Mouse (Mus musculus): Measurements from ENCODE around the gene Wasl. TPM values are rescaled to one million over a fixed set of nuclear protein-coding genes. Genes with fewer than 3 reads are reported as not detected.

Wasl gene
- polyA plus RNA-seq, 1 experiment from 2014 or later = 37.1 TPM

DNA sequence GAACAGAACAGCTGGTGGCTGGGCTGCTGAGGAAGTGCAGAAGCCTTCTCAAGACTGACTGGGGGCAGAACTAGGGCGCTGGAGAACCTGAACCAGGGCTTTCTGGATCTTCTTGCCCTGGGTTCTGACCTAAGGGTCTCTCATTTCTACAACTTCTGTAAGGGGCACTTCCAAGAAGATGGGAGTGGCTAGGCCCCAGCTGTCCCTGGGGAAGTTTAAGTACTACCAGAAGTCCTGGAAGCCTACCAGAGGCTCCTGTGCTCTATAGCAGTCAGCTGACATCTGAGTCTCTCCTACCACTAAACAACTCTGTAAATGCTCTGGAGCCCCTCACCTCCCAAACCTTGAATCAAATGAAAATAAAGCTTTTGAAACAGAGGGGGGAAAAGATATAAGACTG, 8.7 kb downstream of the Wasl start:
- Histone ChIP-seq H3K9ac (replicated peaks; ENCODE audit: low read length) (no peak overlapping the region), H3K4me1 (ENCODE audit: control insufficient read depth, insufficient read depth, low read length) (no peaks in the 10 kb centered on the region), H3K36me3 (replicated peaks; ENCODE audit: control insufficient read depth, insufficient read depth, low read depth, low read length) (no peaks in the 10 kb centered on the region), H3K4me3 (ENCODE audit: low read depth, low read length) (no peak overlapping the region), H3K4me2 (ENCODE audit: low read depth, low read length) (no peak overlapping the region), H3K9me3 (replicated peaks; ENCODE audit: control insufficient read depth, low read length) (no peaks in the 10 kb centered on the region), H3K27ac (replicated peaks; ENCODE audit: low read depth, low read length) (no peak overlapping the region), H3K27me3 (ENCODE audit: control insufficient read depth, insufficient read depth, low read length) (no peaks in the 10 kb centered on the region)
- ATAC-seq (replicated peaks; ENCODE audit: insufficient number of reproducible peaks, low FRiP score, low TSS enrichment, low read depth) (no peak), DNase-seq (ENCODE audit: low spot score) (no peak)
- 74% methylated on average over 1 of the region's 1 CpGs for WGBS

DNA sequence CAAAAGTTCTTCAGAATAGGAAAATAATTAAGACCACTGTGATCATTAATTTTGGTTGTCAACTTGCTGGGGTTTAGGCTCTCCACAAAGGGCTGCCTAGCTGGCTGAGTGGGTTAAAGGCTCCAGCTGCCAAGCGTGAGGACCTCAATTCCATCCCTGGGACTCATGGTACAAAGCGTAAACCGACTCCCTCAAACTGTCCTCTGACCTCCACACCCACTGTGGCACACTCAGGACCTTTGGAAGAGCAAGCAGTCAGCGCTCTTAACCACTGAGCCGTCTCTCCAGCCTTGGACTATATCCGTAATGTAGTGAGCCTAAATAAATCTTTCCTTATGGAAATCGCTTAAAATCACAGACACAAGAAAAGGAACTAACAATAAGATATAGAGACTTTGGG, 13.3 kb downstream of the Wasl start:
- Histone ChIP-seq H3K27me3 (ENCODE audit: control insufficient read depth, insufficient read depth, low read length) (no peaks in the 10 kb centered on the region), H3K36me3 (replicated peaks; ENCODE audit: control insufficient read depth, insufficient read depth, low read depth, low read length) (no peaks in the 10 kb centered on the region), H3K9ac (replicated peaks; ENCODE audit: low read length) (no peak overlapping the region), H3K4me1 (ENCODE audit: control insufficient read depth, insufficient read depth, low read length) (no peaks in the 10 kb centered on the region), H3K4me2 (ENCODE audit: low read depth, low read length) (no peak overlapping the region), H3K9me3 (replicated peaks; ENCODE audit: control insufficient read depth, low read length) (no peaks in the 10 kb centered on the region), H3K4me3 (ENCODE audit: low read depth, low read length) (no peak overlapping the region), H3K27ac (replicated peaks; ENCODE audit: low read depth, low read length) (no peak overlapping the region)
- 76% methylated on average over 7 of the region's 7 CpGs for WGBS
- DNase-seq (ENCODE audit: low spot score) (no peak), ATAC-seq (replicated peaks; ENCODE audit: insufficient number of reproducible peaks, low FRiP score, low TSS enrichment, low read depth) (no peak)

DNA sequence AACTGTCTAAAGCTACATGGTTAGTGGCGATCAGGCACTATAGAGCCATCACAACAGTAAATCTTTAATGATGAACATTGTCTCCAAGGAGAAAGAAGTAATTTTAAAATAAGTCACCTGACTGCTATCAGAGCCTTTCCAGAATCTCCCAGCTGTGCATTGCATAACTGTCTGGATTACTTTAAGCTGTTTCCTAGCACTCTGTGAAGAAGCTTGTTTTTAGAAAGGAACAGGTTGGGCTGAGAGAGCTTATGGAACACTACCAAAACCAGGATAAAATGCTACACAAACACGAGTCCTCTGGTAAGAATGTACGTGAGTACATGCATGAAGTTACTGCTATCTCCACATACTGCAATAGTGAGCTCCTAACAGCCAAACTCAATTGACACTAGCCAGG, 14.1 kb downstream of the Wasl start:
- WGBS = 91% methylated on average over 3 of the region's 3 CpGs
- DNase-seq (ENCODE audit: low spot score) (no peak), ATAC-seq (replicated peaks; ENCODE audit: insufficient number of reproducible peaks, low FRiP score, low TSS enrichment, low read depth) (no peak)
- H3K4me3 ChIP-seq (ENCODE audit: low read depth, low read length) = no peak overlapping the region
- no peaks in the 10 kb centered on the region for H3K36me3 ChIP-seq (replicated peaks; ENCODE audit: control insufficient read depth, insufficient read depth, low read depth, low read length)
- H3K4me2 ChIP-seq (ENCODE audit: low read depth, low read length) = no peak overlapping the region
- H3K9me3 ChIP-seq (replicated peaks; ENCODE audit: control insufficient read depth, low read length) = no peaks in the 10 kb centered on the region
- no peaks in the 10 kb centered on the region for H3K4me1 ChIP-seq (ENCODE audit: control insufficient read depth, insufficient read depth, low read length)
- H3K27ac ChIP-seq (replicated peaks; ENCODE audit: low read depth, low read length) = no peak overlapping the region
- no peaks in the 10 kb centered on the region for H3K27me3 ChIP-seq (ENCODE audit: control insufficient read depth, insufficient read depth, low read length)
- no peak overlapping the region for H3K9ac ChIP-seq (replicated peaks; ENCODE audit: low read length)

DNA sequence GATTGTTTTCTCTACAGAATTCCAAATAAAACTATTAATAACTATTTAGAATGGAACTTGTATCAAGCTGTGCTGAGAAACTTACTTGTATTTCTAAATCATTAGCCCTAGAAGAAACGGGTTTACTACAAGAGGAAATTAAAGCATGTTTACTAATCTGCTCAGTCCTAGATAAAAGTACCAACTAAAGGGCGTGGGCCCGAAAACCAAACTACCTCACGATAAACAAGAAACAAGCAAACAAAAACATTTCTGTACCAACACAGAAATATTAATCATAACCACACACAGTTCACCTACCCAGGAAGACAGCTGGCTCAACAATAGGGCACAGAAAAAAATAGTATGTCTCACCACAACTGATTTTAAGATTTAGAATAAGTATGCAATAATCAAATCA, 16.4 kb downstream of the Wasl start:
- no peak for DNase-seq (ENCODE audit: low spot score)
- Histone ChIP-seq H3K27me3 (ENCODE audit: control insufficient read depth, insufficient read depth, low read length) (no peaks in the 10 kb centered on the region), H3K9me3 (replicated peaks; ENCODE audit: control insufficient read depth, low read length) (no peaks in the 10 kb centered on the region), H3K4me1 (ENCODE audit: control insufficient read depth, insufficient read depth, low read length) (no peaks in the 10 kb centered on the region), H3K36me3 (replicated peaks; ENCODE audit: control insufficient read depth, insufficient read depth, low read depth, low read length) (no peaks in the 10 kb centered on the region), H3K27ac (replicated peaks; ENCODE audit: low read depth, low read length) (no peak overlapping the region), H3K4me2 (ENCODE audit: low read depth, low read length) (no peak overlapping the region), H3K9ac (replicated peaks; ENCODE audit: low read length) (no peak overlapping the region), H3K4me3 (ENCODE audit: low read depth, low read length) (no peak overlapping the region)
- WGBS = 94% methylated on average over 4 of the region's 4 CpGs
- ATAC-seq (replicated peaks; ENCODE audit: insufficient number of reproducible peaks, low FRiP score, low TSS enrichment, low read depth) = no peak

DNA sequence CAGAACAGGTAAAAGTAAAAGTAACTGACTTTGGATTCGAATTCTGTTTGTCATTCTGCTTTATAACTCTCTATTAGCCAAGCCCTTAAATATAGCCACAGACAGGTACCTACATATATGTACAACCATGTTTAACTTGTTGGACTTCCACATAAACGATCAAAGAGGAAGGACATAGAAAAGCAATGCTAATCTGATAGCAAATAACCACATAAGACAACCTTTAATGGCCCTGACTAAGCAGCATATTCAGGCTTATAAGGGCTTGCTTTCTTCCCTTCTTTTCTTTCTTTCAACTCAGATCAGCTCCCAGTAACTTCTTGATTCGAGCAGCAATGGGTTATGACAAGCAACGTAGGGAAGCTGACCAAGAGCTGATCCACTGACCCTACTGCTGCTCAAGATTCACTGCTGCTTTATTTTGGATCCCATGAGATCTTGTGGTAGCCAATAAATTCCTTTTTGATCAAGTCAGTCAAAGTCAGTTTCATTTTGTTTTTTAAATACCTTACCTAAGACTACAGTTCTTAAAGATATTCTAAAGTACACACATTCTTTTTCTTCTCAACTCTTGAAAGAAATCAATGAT, 17.6 kb downstream of the Wasl start:
- 83% methylated on average over 4 of the region's 4 CpGs for WGBS

DNA sequence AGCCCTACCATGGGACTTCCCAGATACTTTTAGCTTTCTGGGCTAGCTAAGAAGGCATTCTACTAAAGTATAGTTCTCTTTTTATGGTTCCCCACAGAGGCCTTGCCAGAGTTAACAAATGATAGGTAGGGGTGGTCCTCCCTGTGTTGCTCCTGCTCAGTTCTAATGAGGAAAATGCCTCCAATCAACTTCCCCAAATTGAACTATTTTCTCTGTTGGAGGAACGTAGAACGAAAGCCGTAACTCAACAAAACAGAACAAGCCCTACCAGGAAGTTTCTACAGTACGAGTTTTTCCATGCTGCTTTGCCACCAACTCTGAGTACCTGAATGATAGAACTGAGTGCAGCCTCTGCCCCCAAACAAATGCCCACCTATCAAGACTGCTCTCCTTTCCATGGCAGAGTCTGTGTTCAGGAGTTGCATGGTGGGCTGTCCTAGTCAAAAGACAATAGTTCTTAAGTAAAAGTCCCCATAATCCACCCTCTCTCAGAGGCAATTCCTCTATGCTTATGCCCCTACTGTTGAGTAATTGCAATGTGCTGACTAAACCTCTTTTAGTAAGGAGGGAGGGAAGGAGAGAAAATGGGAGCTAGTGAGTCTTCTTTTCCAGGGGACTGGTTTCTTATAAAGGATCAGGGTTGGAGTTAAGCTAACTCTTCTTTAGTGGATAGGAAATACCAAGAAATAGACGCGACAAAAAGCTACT, 19.3 kb downstream of the Wasl start:
- H3K27ac ChIP-seq (replicated peaks; ENCODE audit: low read depth, low read length) = no peak overlapping the region
- H3K36me3 ChIP-seq (replicated peaks; ENCODE audit: control insufficient read depth, insufficient read depth, low read depth, low read length) = no peaks in the 10 kb centered on the region
- H3K9ac ChIP-seq (replicated peaks; ENCODE audit: low read length) = no peak overlapping the region
- WGBS = 94% methylated on average over 6 of the region's 6 CpGs
- no peaks in the 10 kb centered on the region for H3K4me1 ChIP-seq (ENCODE audit: control insufficient read depth, insufficient read depth, low read length)
- no peaks in the 10 kb centered on the region for H3K9me3 ChIP-seq (replicated peaks; ENCODE audit: control insufficient read depth, low read length)
- no peak overlapping the region for H3K4me2 ChIP-seq (ENCODE audit: low read depth, low read length)
- no peak for DNase-seq (ENCODE audit: low spot score)
- H3K4me3 ChIP-seq (ENCODE audit: low read depth, low read length) = no peak overlapping the region
- no peaks in the 10 kb centered on the region for H3K27me3 ChIP-seq (ENCODE audit: control insufficient read depth, insufficient read depth, low read length)
- ATAC-seq (replicated peaks; ENCODE audit: insufficient number of reproducible peaks, low FRiP score, low TSS enrichment, low read depth) = no peak

More for the DNA sequence above, 17.6 kb downstream of the Wasl start:
- Histone ChIP-seq H3K27me3 (ENCODE audit: control insufficient read depth, insufficient read depth, low read length) (no peaks in the 10 kb centered on the region), H3K27ac (replicated peaks; ENCODE audit: low read depth, low read length) (no peak overlapping the region), H3K4me2 (ENCODE audit: low read depth, low read length) (no peak overlapping the region), H3K9ac (replicated peaks; ENCODE audit: low read length) (no peak overlapping the region), H3K9me3 (replicated peaks; ENCODE audit: control insufficient read depth, low read length) (no peaks in the 10 kb centered on the region), H3K36me3 (replicated peaks; ENCODE audit: control insufficient read depth, insufficient read depth, low read depth, low read length) (no peaks in the 10 kb centered on the region), H3K4me3 (ENCODE audit: low read depth, low read length) (no peak overlapping the region), H3K4me1 (ENCODE audit: control insufficient read depth, insufficient read depth, low read length) (no peaks in the 10 kb centered on the region)
- DNase-seq (ENCODE audit: low spot score) = no peak
- no peak for ATAC-seq (replicated peaks; ENCODE audit: insufficient number of reproducible peaks, low FRiP score, low TSS enrichment, low read depth)

DNA sequence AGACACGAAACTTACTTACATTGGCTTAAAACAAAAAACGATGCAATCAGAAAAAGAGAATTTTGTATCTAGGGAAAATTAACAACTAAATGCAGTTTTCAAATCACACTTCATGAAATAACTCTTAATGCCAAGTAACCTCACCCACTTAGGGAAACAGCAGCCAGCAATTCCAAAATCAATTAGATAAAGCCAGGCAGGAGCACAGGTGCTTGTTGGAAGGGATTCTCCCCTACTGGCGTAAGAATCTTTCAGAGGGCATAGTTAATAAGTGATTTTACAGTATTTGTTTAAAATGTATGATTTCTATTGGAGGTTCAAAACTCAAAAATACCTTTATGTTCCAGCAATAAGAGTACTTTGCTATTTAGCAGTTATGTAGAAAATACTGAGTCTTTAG, 21.8 kb downstream of the Wasl start:
- DNase-seq (ENCODE audit: low spot score) (no peak), ATAC-seq (replicated peaks; ENCODE audit: insufficient number of reproducible peaks, low FRiP score, low TSS enrichment, low read depth) (no peak)
- WGBS = 94% methylated on average over 3 of the region's 3 CpGs
- H3K4me3 ChIP-seq (ENCODE audit: low read depth, low read length) = no peak overlapping the region
- no peak overlapping the region for H3K4me2 ChIP-seq (ENCODE audit: low read depth, low read length)
- no peak overlapping the region for H3K9ac ChIP-seq (replicated peaks; ENCODE audit: low read length)
- no peaks in the 10 kb centered on the region for H3K4me1 ChIP-seq (ENCODE audit: control insufficient read depth, insufficient read depth, low read length)
- H3K27me3 ChIP-seq (ENCODE audit: control insufficient read depth, insufficient read depth, low read length) = no peaks in the 10 kb centered on the region
- H3K9me3 ChIP-seq (replicated peaks; ENCODE audit: control insufficient read depth, low read length) = no peaks in the 10 kb centered on the region
- no peaks in the 10 kb centered on the region for H3K36me3 ChIP-seq (replicated peaks; ENCODE audit: control insufficient read depth, insufficient read depth, low read depth, low read length)
- H3K27ac ChIP-seq (replicated peaks; ENCODE audit: low read depth, low read length) = no peak overlapping the region

DNA sequence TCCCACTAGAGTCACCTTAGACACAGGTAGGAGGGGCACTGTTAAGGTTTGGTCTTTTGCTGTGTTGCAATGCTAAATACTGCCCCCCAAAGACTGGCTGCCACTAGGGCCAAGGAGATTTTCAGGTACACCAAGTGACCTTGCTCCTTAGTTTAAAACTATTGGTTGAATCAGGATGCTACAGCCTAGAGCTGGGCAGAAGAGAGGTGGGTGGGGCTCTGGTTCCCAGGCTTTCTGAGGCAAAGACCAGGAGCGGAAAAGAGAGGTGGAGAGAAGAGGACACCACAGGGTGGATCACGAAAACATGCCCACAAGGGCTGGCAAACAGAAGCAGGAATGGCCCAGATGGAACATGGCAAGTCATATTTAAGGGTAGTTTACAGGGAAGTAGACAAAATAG, 22.6 kb downstream of the Wasl start:
- DNase-seq (ENCODE audit: low spot score) = no peak

More for the DNA sequence above, 22.6 kb downstream of the Wasl start:
- no peaks in the 10 kb centered on the region for H3K36me3 ChIP-seq (replicated peaks; ENCODE audit: control insufficient read depth, insufficient read depth, low read depth, low read length)
- H3K27ac ChIP-seq (replicated peaks; ENCODE audit: low read depth, low read length) = no peak overlapping the region
- no peak for ATAC-seq (replicated peaks; ENCODE audit: insufficient number of reproducible peaks, low FRiP score, low TSS enrichment, low read depth)
- no peaks in the 10 kb centered on the region for H3K9me3 ChIP-seq (replicated peaks; ENCODE audit: control insufficient read depth, low read length)
- H3K27me3 ChIP-seq (ENCODE audit: control insufficient read depth, insufficient read depth, low read length) = no peaks in the 10 kb centered on the region
- no peak overlapping the region for H3K4me2 ChIP-seq (ENCODE audit: low read depth, low read length)
- whole genome bisulfite sequencing = 82% methylated on average over 2 of the region's 2 CpGs
- H3K9ac ChIP-seq (replicated peaks; ENCODE audit: low read length) = no peak overlapping the region
- no peak overlapping the region for H3K4me3 ChIP-seq (ENCODE audit: low read depth, low read length)
- H3K4me1 ChIP-seq (ENCODE audit: control insufficient read depth, insufficient read depth, low read length) = no peaks in the 10 kb centered on the region
